Mouse (Mus musculus) E14TG2a.4 (cell line): ENCODE measurements around the gene Rapgef6.

Source experiments
- CTCF ChIP-seq: conservative IDR thresholded peaks from 2 replicates; pipeline ENCODE4 v1.5.1; 2014; ENCODE audit warnings: low read length
- NANOG ChIP-seq: IDR thresholded peaks from 2 replicates; pipeline ENCODE4 v1.6.1; 2014; ENCODE audit warnings: borderline replicate concordance, low read length, mixed read lengths
- POU5F1 ChIP-seq: IDR thresholded peaks from 2 replicates; pipeline ENCODE4 v1.6.1; 2014; ENCODE audit warnings: low read length, borderline replicate concordance

DNA sequence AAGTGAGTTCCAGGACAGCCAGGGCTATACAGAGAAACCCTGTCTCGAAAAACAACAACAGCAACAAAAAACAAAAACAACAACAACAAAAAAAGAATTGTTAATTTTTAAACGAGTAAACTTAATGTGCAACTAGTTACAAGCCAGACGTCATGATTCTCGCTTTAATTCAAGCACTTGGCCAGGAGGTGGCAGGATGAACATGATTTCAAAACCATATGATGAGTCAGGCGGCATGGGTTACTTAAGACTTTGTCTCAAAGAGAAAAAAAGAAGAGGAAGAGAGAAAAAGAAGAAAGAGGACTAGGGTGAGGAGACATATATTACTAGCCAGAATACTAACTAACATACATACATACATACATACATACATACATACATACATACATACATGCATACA, 40.1 kb downstream of the Rapgef6 start:
- TF ChIP-seq CTCF (no peak), POU5F1 (no peak), NANOG (no peak)
